Mouse (Mus musculus) gastrocnemius, postnatal 36 days (tissue): ENCODE data around the gene Creb3l2. TPM values are rescaled to one million over a fixed set of nuclear protein-coding genes. Genes with fewer than 3 reads are reported as not detected.

Experiments
- DNase-seq, 2 experiments: peaks; one replicate each; pipeline ENCODE4 v3.0.0; 2022
- intact Hi-C: fragments of 180-260 bp; cut with DNase I; formaldehyde crosslinking; loops from one replicate; pipeline ENCODE4 v1.15.1; 2025
- total RNA-seq, 2 experiments: library from RNA; stranded (reverse); gene quantifications; 2 replicates each; pipeline ENCODE4 v1.2.3; 2021

Gene Creb3l2
- total RNA-seq, 2 experiments from 2014 or later = 8.6 to 9.4 TPM

DNA sequence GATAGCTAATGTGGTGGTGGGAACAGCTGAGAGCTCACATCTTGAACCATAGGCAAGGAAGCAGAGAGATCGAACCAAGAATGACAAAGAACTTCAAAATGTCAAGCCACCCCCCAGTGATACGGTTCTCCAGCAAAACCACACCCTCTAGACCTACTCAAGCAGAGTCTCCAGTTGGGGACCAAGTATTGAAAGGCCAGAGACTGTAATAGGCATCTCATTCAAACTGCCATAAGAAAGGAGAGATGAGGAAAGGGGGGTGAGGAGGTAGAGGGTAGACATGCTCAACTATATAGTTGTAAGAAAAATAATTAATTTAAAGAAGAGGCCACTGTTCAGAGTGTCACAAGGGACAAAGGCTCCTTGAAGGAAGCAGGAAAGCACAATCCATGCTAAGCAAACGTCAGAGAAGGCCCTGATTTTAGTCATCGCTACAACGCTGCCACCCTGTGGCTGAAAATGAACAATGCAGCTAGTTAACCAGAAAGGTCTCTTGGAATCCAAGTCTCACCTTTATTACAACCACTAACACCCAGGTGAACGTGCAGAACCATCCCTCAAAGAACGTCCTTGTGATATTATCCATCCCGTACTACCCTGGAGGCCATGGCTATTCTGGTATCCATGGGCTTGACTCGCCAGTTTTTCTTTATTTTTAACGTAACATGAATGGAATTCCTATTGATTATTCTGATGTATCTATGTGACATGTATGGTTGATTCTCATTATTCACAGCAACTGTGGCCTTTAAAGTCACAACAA lies 5.9 kb upstream of the Creb3l2 start:
- intact Hi-C loops = loop anchor here (1.0 to 5.0 kb wide), 3 partner anchors 94 to 391 kb away; no protein-coding TSS in a partner anchor
- peak; percentile 51 to 55 for DNase-seq

DNA sequence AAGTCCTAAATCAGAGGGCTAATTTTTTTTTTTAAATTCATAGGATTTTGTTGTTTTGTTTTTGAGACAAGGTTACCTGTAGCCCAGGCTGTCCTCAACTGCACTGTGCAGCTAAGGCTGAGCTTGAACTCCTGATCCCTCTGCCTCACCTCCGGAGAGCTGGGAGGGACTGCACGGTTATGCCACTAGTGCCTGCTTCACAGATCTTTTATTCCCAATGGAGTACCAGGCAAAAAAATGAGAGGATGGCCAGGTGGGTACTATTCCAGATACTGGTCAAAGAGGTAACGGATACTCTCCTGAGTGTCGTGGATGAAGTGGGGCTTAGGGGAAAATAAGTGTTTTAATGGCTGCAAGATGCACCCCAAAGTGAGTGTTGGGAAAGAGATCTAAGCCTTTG lies 835 bp upstream of the Creb3l2 start:
- DNase-seq = no peak
- intact Hi-C loops = no loop called here

DNA sequence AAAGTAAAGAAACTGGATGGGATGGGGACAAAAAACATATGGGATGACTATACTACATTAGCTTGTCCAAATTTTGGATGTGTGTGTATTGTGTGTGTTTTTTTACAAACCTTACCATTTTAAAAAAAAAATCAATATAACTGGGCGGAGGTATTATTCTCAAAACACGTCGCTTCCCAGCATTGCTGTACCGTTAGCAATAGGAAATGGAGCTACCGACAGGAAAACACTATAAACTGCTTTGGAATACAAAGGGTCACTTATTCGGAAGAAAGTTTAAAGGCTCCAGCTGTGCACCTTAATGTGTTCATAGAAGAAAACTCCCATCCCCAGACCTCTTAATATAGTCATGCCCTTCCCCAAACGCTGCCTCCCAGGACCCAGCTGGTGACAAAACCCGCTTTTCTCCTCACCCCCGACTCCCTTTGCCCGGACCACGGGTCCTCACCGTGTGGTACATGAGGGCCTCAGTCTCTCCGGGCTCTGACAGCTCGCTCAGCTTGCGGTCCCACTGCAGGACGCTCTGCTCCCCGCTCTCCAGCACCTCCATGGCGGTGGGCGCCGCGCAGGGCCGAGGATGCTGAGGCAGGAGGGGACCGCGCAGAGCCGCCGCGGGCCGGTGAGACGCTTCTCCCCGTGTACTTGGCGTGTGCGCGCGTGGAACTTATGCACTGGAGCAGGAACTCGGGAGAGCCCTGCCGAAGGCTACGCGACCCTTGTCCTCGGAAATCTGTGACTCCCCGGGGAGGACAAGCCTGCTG lies 515 bp downstream of the Creb3l2 start:
- intact Hi-C loops = no loop called here

DNA sequence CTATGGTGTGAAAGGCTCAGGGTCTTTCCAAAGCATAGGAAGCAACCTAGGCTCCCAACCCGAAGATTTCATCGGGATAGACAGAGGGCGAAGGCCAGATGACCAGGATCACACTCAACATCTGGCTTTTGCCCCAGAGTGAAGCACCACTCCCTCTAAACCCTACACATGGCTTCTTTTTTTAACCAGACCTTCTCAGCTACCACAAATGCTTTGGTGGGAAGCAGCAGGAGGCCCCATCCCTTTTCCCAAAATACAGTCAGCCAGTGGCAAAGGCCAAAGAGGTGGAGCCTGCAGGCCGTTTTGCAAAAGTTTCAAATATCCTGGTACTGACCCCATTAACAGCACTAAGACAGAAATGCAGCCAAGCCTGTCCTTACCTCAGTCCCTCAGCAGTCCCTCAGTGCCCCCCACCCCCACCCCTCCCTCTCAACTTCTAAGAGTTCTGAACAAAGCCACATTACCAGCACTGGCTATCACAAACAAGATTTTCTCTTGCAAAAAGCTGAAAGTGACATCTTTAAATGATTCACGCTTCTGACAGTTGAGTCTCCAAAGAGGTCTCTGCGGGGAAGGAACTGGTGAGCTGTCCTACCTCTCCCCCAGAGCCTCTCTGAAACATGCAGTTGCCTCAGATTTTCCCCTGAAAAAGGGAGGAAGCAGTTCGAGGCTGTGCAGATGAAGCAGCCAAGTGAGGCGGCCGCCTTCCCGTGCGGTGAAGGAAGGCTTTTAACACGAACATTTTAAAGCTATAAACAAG lies 1.3 kb downstream of the Creb3l2 start:
- no peak for DNase-seq
- intact Hi-C loops = no loop called here

More for the DNA sequence above, 515 bp downstream of the Creb3l2 start:
- no peak for DNase-seq

DNA sequence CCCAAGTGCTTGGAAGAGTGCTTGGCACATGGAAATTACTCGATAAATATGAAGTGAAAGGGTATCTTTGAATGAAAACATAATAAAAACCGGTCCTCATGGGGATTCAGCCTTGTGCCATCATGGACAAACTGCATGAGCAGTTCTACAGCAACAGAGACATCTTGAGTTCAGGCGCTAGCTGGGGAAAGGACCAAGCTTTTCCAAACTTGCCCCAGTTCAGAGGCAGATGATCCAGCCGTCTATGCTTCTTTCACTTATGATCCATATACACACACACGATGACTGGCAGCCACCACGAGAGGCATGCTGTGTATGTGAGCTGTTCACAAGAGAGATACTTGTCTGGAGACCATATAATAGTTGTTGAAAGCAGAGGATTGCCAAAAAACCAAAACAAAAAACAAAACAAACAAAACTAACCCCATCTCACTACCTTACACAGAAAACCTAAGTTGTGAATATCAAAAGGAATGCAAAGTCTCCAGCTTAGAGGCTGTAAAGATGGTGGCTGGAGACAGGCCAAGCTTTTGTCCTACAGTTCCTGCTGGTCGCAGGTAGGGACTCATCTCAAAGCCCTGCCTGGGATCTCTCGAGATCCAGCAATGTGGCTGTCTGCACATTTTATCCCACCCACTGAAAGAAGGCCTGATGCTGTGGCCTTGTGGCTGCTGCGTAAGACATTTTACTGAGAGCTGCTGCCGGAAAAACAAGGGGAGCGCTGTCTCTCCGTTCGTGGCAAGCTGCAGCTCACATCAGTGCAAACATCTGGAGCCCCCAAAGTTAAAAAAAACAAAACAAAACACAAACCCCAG lies 2.1 kb downstream of the Creb3l2 start:
- no peak for DNase-seq
- intact Hi-C loops = loop anchor here (5.0 kb wide), 1 partner anchor 43 kb away; no protein-coding TSS in a partner anchor

DNA sequence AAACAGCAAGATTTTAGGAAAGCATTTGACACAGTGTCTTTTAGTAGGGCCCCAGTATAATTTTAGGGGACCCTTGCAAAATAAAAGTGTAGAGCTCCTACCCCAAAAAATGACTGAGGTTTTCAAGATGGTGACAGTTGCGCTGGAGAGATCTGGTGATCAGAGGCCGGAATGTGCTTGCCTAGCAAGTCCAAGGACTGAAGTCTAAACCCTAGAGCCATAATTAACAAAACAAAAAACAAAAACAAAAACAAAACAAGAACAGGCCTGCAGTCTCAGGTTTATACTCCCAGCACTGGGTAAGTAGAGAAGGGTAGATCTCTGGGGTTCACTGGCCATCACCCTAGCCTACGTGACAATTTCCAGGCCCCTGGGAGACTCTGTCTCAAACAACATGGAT lies 3.4 kb downstream of the Creb3l2 start:
- intact Hi-C loops = loop anchor here (5.0 kb wide), 1 partner anchor 41 kb away; no protein-coding TSS in a partner anchor
- DNase-seq = no peak

DNA sequence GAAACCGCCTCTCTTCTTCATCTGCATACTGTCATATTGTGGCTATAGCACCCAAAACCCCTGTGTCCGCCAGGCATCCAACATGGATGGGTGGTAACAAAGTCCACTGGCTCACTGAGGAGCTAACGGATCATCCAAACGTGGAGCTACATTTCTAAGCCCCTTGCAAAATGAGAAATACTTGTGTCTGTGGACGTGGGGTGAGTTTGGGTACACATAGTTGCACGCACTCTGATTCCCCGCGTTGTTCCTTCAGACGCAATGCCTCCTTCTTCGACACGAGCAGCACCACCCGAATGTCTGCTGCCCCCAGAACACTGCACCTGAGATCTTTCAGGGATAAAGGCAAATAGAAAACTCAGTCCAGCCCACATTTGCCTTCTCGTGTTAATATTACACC lies 4.9 kb downstream of the Creb3l2 start:
- no peak for DNase-seq
- intact Hi-C loops = loop anchor here (5.0 kb wide), 1 partner anchor 40 kb away; no protein-coding TSS in a partner anchor

DNA sequence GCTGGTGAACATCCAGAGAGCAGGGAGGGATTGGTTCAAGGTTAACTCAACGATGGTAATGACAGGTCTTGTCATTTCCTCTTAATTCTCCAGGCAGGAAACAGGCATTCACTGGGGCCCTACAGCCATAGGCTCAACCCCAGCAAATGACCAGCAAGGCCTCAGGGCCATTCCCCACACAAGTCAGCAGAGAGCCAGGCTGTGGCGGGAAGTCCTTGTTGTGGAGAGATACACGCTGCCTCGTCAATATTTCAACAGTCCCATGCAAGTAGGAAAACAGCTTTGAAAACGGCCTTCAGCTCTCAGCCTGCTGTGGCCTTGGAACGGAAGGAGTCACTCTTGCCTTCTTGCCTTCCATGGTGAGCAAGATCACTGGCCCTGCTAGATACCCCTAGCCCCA lies 6.6 kb downstream of the Creb3l2 start:
- DNase-seq = no peak
- intact Hi-C loops = loop anchor here (5.0 kb wide), 1 partner anchor 38 kb away; no protein-coding TSS in a partner anchor

DNA sequence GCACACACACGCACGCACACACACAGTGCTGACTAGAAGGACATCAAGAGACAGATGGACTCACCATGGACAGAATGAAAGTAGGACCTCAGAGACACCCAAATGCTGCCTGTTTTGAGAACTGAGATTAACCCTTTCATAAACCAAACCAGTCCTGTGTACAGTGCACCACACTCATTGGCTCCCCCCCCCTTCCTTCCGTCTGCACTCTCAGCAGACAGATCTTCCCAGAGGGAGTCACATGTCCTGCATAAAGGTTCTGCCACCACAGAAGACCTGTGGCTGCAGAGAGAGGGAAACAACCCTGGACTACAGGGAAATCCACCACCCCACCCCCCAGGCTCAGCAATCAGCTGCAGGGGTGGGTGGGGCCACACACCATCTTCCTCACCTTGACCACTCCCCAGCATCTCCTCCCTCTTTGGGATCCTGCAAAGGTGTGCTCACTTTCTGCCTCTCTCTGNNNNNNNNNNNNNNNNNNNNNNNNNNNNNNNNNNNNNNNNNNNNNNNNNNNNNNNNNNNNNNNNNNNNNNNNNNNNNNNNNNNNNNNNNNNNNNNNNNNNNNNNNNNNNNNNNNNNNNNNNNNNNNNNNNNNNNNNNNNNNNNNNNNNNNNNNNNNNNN lies 12.0 kb downstream of the Creb3l2 start:
- intact Hi-C loops = no loop called here
- DNase-seq = no peak

DNA sequence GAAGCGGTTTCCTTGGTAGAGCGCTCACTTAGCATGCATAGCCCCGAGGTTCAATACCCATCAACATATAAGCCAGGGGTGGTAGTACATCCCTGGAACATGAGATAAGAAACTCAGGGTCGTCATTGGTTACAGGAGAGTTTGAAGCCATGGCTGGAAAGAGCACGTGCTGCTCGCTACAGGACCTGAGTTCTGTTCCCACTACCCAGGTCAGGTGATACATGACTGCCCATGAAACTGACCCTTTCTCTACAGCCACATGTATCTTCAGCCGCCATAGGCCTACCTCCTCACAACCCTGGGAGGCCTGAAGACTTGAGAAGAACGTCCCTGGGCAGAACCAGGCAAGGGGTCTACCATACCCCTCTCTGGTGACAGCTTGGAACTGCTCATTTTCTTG lies 13.0 kb downstream of the Creb3l2 start:
- DNase-seq = no peak
- intact Hi-C loops = no loop called here

DNA sequence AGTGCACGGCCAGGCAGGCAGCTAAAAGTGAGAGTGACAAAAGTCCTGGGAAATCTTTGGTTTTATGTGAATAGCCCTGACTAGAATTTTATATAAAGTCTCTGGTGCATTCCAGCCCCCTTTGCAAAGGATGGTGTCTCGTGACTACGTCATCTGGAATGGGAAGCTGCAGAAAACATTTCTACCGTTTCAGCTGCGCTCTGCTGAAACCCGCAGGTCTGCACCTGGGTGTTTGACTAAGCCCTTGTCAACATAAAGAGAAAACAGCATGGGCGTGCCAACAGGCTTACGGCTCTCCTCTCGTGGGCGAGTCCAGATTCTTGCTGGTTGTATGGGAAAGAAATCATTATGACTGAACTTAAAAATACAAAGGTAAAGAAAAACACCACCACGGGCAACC lies 13.9 kb downstream of the Creb3l2 start:
- intact Hi-C loops = no loop called here
- DNase-seq = no peak

DNA sequence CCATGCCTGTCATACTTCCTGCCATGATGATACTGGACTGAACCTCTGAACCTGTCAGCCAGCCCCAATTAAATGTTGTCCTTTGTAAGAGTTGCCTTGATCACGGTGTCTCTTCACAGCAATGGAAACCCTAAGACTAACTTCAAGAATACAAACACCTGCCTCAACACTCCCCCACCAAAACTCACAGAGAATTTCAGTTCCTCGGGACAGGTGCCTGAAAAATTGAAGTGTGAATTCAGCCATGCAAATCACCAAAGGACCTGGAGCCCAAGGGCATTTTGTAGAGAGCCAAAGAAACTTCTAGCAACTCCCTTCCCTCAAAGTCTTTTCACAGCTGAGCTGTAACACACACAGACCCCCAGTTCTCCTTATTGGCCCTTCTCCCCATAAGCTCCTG lies 15.3 kb downstream of the Creb3l2 start:
- intact Hi-C loops = no loop called here
- no peak for DNase-seq

DNA sequence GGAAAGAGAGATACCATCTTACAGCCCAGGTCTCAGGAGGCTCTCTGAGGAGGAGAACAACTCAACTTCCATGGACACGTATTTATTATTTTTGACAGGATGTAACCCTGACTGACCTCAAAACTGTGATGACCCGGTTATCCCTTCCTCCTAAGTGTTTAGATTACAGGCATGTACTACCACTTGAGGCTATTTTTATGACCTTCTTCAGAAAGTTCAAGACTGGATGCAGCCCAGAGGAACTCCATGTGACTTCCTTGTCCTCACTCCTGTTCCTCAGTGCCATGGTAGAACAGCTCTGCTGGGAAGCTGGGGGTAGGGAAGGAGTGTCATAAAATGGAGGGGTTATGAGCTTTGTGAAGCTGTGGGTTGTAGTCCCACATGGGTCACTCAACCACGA lies 16.1 kb downstream of the Creb3l2 start:
- DNase-seq = no peak

DNA sequence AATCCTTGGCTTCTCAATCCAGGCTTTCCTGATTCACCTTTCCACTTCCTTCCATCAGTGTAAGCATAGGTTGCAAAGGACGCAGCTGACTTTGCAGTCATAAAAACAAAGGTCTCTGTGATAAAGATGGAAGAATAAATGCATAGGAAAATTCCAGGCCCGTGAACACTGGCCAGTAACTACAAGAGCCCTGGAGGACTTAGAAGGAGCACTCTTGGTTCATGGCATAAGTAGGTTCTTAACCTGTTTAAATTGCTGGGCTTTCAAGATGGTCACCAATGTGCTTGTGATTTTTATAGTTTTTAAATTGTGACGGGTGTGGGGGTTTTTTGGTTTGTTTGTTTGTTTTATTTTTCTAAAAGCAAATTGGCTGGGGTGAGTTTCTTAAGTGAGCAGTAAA lies 16.9 kb downstream of the Creb3l2 start:
- intact Hi-C loops = no loop called here
- DNase-seq = no peak

More for the DNA sequence above, 16.1 kb downstream of the Creb3l2 start:
- intact Hi-C loops = no loop called here

DNA sequence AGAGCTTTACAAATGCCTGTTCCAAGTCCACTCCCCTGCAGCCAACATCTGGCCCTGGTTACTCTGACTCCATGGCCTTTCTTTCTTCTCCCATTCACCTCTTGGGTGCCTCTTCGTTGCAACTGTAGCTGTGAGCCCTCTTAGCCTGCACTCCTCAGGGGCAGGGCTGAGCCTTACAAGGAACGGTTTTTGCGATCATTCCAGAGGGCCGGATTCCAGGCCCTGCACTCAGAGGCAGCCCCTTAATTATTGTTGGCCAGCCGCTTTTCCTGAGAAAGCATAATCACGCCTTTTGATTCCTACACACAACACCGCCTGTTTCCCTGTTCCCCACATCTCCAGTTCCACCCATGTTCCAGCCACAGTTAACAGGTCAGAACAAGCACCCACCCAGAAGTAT lies 17.6 kb downstream of the Creb3l2 start:
- intact Hi-C loops = no loop called here
- DNase-seq = no peak

DNA sequence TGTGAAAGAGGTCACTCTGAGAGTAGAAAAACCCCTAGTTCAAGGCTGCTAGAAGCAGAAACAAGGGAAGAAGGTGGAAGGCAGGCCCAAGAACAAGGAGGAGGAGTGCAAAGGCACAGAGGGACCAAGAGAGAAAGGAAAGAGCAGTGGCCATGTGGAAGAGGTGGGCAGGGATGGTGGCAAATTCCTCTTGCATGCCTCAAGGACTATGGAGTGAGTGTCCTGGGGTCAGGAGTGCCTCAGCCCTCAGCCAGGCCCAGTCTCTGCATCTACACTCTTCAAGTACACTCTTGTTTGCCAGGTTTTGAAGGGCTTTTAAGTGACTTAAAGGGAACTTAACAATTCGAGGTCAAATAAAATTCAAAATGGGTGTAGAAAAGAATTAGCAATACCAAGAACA lies 18.6 kb downstream of the Creb3l2 start:
- no peak for DNase-seq
- intact Hi-C loops = no loop called here

DNA sequence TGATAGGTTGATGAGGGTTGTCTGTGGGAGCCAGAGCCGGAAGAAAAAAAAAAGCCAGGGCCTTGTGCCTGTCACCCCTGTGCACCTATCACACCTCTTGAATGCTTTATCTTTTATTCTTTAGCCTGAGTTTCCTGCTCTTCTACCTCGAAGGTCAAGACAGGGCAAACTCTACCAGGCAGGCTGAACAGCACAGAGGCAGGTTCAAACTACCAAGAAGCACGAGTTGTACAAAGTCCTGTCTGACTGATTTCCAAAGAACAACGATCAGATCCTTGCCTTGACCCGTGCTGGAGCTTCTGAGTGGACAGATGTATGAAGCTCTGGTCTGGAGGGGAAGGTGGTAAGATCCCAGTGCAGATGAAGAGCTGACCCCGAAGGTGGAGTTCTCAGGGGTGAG lies 20.8 kb downstream of the Creb3l2 start:
- intact Hi-C loops = no loop called here
- DNase-seq = no peak

DNA sequence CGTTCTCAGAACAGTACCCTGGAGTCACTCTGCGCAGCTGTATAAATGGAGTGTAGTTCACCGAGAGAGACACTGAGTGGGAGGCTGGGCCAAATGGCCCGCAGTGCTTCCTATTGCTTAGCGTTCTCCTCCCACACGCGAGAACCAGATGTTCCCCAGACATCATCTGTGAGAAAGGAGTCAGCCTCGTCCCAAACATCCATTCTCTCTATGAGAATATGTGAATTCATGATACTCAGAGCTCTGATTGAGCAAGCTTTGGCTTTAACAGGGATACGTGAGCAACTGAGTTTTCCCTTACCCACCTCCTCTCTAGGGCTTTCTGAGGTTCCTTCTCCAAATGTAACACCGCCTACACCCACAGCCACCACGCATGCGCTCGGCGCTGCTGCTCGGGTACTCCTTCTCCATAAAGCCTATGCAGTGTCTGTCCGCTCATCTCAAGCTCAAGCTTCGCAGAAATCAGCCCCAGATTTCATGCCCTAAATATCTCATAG lies 22.5 kb downstream of the Creb3l2 start:
- peak; percentile 49 to 71 for DNase-seq
- intact Hi-C loops = no loop called here

DNA sequence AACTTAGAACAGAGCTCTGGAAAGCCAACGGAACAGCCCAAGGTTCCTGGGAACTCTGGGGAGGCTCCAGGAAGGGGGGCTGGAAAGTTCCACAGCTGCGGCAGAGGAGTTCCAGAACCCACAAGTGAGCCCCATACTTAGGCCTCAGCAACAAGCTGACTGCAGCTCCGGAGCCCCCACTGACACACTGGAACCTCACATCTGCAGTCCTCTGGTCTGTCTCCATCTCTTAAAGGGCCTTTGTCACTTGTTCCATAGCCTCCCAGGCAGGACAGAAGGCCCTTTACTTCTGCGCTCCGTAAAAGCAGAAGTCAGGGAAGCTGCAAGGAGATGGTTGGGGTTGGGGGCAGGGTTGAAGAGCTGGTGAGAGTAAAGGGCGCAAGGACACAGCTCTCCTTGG lies 23.0 kb downstream of the Creb3l2 start:
- no peak for DNase-seq
- intact Hi-C loops = no loop called here

DNA sequence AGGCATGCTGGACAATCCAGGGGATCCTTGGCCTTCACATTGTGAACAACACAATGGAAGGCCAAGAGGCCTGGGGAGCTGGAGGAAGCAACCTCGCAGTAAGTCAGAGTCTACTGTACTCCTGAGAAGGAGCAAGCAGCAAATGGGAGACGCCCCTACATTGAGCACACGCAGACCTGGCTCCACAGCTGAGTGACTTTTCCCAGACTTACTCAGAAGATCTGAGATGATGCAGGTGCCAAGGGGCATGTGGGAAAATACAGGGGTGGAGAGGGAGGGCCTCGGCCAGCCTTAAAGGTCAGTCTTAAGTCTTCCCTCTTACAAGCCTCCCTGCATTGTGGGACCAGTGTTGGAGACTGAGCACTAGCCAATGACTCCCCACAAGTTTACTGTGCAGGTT lies 25.2 kb downstream of the Creb3l2 start:
- DNase-seq = no peak
- intact Hi-C loops = no loop called here
